ENCODE assay signal across 17 mouse cellular contexts in the genomic region with DNA sequence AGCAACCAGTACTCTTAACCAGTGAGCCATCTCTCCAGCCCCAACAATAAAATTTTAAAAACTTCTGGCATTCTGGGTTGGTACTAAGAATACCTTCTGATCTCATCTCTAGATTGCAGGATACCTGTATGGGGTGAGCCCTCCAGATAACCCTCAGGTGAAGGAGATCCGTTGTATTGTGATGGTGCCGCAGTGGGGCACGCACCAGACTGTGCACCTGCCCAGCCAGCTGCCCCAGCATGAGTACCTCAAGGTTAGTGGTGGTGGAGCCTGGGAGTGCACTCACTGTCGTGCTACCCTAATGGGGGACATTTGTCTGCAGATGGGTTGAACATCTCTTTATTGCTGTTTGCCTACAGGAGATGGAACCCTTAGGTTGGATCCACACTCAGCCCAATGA. TPM values are rescaled to one million over a fixed set of nuclear protein-coding genes. Genes with fewer than 3 reads are reported as not detected.
"Had no signal": no experiment of that assay in that cellular context is flagged by ENCODE, and none has a peak within 500 bp of the region (broad histone marks: within the 10 kb centered on the region; RNA-seq: fewer than 3 reads in every experiment).

No protein-coding gene starts in this region.

- H3K4me2 ChIP-seq: lung, embryonic 15.5 days; midbrain, embryonic 12.5 days; neural tube, embryonic 12.5 days; stomach, embryonic 15.5 days had no signal

- H3K9ac ChIP-seq: liver, embryonic 14.5 days; lung, embryonic 15.5 days; midbrain, embryonic 12.5 days; neural tube, embryonic 12.5 days; stomach, embryonic 15.5 days had no signal

- H3K27ac ChIP-seq: liver, embryonic 14.5 days; lung, embryonic 15.5 days; midbrain, embryonic 12.5 days; neural tube, embryonic 12.5 days; stomach, embryonic 15.5 days had no signal

- H3K4me3 ChIP-seq: lung, embryonic 15.5 days; midbrain, embryonic 12.5 days; neural tube, embryonic 12.5 days; stomach, embryonic 15.5 days had no signal

- H3K27me3 ChIP-seq: lung, embryonic 15.5 days; midbrain, embryonic 12.5 days; neural tube, embryonic 12.5 days; stomach, embryonic 15.5 days had no signal

- ATAC-seq: lung, postnatal 0 days; midbrain, embryonic 16.5 days had no signal

- H3K9me3 ChIP-seq: lung, embryonic 15.5 days; midbrain, embryonic 12.5 days; neural tube, embryonic 12.5 days; stomach, embryonic 15.5 days had no signal

- DNase-seq: lung, adult 2 months; lung, postnatal 14 days; midbrain, embryonic 14.5 days; right cerebral cortex, postnatal 14 days; thymus, adult 2 months; thymus, postnatal 25 days; thymus, postnatal 4 days had no signal

RNA-seq across cellular contexts. Expression of a gene that starts 1.7 kb away (rescaled TPM):
- total RNA-seq: megakaryocyte progenitor cell, adult 5-6 weeks; neutrophil, adult 5-6 weeks had no signal

RNA-seq across cellular contexts. Expression of a gene that starts 5.2 kb away (rescaled TPM):
- total RNA-seq: monocyte, adult 5-6 weeks; neutrophil, adult 5-6 weeks had no signal
